Mouse (Mus musculus) heart, postnatal 10 days (tissue): Measurements from ENCODE around the gene P2ry13. TPM values are rescaled to one million over a fixed set of nuclear protein-coding genes. Genes with fewer than 3 reads are reported as not detected.

ENCODE experiments used
- DNase-seq, 2 experiments: peaks; one replicate each; pipeline ENCODE4 v3.0.0; 2021
- intact Hi-C: fragments of 180-260 bp; cut with DNase I; formaldehyde crosslinking; loops from one replicate; pipeline ENCODE4 v1.15.1; 2025
- total RNA-seq, 2 experiments: library from RNA; stranded (reverse); gene quantifications; 2 replicates each; pipeline ENCODE4 v1.2.3; 2021

P2ry13 gene
- total RNA-seq, 2 experiments from 2014 or later, result 0.69 to 0.79 TPM

DNA sequence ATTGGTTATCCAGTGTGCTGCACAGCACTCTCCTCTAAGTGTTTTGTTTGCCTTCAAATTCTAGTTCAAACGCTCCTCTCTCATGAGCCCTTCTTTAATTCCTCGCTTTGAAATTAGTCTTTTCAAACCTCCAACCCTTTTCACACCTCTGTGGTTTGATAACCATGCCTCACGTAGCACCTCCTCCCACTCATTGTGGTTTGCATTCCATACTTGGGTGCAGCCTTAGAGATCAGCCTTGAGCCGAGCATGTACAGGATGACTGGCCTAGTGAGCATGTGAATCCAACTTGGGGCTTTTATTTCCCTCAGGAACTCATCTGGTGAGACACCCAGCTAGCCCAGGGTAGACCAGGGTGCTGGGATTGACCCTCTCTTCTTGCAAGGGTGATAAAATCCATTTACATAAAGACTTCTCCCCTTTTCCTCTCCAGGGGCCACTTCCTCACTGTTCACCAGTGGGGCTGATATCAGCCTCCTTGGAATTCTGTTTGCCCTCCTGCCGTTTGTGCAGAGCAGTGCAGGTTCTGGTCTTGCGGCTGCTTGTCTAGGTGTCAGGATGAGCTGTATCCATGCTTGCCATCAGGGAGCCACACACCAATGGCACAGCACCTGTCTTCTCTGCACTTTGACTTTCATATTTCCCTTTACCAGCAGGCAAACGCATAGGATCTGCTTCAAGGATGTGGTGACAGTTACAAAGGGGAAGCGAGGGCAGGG lies 6.7 kb downstream of the P2ry13 start:
- intact Hi-C loops, result no loop called here
- DNase-seq, result no peak

DNA sequence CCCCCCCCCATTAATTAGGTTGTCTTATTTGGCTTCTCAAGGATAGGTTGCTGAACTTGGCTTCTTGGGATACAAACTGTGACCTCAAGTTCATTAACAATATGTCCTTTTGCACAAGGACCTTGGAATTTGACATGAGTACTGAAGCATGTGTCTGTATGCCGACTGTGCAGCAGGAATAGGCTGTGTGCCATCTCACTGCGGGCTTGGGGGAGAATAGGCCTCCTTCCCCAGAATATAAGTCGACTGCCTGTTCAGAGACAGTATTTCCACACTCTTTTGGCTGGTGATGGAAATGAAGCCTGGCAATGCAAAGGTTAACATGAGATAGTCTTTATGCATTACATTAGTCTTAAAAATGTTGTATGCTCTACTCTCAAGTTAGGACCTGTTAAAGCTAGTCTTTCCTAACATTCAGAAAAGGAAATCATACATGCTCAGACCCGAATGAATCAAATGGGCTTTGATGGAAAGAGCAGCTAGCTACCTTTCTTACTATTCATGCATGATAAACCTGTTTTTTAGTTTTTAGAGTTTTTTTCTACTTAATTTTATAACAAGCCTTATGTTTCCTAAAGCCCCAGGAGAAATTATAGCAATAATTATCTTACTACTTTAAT lies 13.2 kb downstream of the P2ry13 start:
- intact Hi-C loops, result no loop called here
- DNase-seq, result no peak

DNA sequence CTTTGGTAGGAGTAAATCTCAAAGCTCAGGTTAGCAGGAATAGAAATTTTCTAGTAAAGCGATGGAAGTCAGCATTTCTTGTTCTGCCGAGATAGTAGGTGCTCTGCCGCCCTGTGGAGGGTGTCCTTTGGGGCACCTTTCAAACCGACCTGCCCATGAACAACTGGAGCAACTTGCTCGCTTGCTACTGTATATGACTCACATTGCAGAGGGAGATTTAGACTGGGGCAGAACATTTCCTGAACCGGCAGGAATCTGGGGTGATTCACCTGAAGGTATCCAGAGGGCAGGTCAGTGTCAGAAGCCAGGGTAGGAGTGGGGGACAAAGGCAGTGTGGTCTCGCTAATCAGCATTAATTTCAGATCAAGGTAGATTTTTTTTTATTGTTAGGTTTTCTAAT lies 15.7 kb downstream of the P2ry13 start, which contains the start of gene Gpr87:
TSS of gene Gpr87 (minus strand) at position 167 of the 400 bp plus-strand sequence.
- intact Hi-C loops, result no loop called here
- DNase-seq, result no peak

DNA sequence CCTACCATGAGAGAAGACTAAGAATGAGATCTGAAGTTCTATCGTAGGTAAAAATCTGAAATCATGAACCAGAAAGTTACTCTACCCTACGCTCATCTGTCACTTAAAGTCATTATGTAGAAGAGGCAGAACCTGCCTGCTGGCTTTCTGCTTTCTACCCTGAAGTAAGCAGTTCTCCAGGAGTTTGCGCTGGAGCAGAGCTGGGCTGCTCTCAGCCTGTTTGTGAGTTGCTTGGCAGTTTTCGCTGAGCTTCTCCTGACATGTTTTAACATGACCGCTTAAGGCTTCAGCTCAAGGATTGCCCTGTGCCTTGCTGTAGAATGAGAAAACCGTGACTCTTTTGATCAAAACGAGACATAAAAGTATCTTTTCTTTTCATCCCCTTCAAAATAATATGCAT lies 16.6 kb downstream of the P2ry13 start:
- no peak for DNase-seq
- intact Hi-C loops, result no loop called here

- intact Hi-C loops, result no loop called here
- no peak for DNase-seq
Observed at GRCm38 (mm10) chr3:59191674-59192073, 19.0 kb downstream of the P2ry13 start.

DNA sequence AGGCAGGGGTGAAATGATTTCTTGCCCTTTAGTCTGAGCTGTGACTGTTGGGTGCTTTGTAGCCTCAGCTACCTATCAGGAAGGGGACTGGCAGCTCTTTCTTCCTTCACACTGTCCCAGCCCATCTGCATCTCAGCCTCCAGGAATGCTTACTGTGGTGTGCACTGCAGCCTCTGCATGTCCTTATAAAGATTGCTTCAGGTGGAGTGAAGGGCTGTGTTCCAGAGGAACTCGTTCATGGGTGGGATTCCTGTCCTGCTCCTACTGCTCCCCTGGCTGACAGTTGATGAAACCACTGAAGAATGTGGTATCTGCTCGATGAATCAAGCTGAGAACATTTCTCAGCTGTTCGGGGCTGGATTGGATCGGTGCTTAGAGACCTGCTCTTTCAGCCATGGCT lies 23.3 kb downstream of the P2ry13 start:
- no peak for DNase-seq

GRCm38 (mm10) chr3:59185662-59186061 lies 25.0 kb downstream of the P2ry13 start:
- no peak for DNase-seq
- intact Hi-C loops, result no loop called here

More for the DNA sequence above, 23.3 kb downstream of the P2ry13 start:
- intact Hi-C loops, result no loop called here

DNA sequence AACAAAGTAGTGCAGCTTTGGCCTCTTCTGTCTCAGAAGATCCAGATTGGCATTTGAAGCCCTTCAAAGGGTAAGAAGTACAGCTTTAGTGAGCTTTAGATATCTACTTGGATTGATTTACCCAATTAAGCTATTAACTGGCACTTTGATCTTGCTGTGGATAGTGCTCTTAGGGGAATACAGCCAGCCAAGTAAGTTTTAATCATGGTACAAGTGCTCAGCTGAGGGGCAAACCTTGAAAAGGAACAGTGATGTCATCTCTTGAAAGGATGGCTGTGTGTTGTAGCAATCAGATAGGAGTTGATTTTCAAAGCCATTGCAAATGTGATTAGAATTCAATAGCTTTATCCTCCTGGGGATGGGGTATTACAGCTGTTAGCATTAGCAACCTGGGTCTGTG lies 28.6 kb downstream of the P2ry13 start:
- intact Hi-C loops, result no loop called here
- no peak for DNase-seq

- DNase-seq, result no peak
- intact Hi-C loops, result no loop called here
Observed at GRCm38 (mm10) chr3:59181134-59181533, 29.5 kb downstream of the P2ry13 start.

DNA sequence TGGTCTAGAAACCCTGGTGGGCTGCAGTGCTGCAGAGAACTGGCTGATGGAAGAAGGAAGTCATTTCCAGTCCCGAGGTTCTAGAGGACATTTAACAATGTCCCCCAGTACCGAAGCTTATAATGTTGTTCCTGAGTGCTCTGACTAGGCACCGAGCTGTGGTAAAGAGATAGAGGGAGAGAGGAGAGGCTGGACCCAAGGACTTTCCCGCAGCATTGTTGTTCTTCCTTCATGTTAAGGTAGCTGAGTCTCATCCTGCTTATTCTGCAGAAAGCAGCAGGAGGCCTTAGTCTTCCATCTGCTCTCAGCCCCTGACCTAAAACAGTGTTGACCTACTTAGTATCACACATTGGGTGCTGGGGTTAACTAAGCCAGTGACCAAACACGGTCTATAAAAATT lies 33.8 kb downstream of the P2ry13 start:
- intact Hi-C loops, result loop anchor here (10.0 kb wide), 2 partner anchors 568 to 878 kb away; no protein-coding TSS in a partner anchor
- no peak for DNase-seq

DNA sequence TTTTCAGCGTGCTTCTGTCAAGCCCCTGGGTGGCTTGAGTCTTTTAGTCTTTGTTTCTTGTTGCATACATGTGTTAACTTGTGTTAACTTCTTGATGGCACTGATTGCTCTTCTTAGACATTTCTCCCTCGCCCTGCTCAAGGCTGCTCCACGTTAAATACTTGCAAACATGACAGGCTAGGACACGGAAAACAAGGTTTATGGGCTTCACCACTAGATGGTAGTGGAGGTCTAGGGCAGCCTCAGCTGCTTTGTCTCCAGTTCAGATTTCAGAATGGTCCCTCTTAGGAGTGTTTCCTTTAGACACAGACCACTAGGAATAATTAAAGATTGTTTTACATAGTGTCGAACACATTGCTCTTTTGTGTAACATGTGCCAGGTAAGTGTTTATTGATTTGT lies 35.4 kb downstream of the P2ry13 start:
- intact Hi-C loops, result loop anchor here (2.0 to 10.0 kb wide), 3 partner anchors 34 to 880 kb away; no protein-coding TSS in a partner anchor
- peak; percentile 67 to 76 for DNase-seq

GRCm38 (mm10) chr3:59174426-59175154 lies 36.1 kb downstream of the P2ry13 start:
- no peak for DNase-seq
- intact Hi-C loops, result loop anchor here (2.0 to 10.0 kb wide), 4 partner anchors 34 to 880 kb away; no protein-coding TSS in a partner anchor

DNA sequence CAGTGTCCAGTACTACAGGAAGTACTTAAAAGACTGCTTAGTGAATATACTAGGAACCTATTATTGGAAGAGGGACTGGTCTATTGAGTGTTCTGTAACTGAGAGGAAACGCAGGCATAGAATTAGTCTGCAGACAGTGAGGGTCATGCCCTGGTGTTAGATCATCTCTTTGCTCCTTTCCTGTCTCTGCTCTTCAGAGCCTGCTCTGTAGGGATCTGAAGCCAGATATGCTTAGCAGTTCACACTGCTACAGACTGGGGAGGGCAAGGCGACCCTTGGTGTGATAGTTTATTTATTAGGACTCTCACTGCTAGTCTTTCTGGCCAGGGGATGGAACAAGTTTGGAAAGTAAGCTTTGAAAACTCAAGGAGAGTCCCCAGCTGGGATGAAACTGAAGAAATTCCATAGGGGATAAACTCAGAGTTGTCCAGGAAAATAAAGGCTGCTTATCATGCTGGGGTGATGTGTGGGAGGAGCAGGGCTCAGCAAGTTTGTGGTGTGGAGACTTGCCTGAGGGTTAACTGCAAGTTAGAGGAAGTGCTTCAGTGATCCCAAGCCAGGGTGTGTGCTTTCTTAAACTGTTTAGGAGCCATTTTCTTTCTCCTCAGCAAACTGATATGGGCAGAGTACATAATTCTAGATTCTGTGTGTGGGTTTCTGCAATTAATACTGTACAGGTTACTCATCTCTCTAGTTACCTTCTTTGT lies 40.6 kb downstream of the P2ry13 start:
- peak; percentile 15 to 20 for DNase-seq
- intact Hi-C loops, result loop anchor here (5.0 to 10.0 kb wide), 4 partner anchors 48 to 885 kb away; no protein-coding TSS in a partner anchor

- no peak for DNase-seq
- intact Hi-C loops, result loop anchor here (5.0 kb wide), 1 partner anchor 87 kb away; no protein-coding TSS in a partner anchor
Observed at GRCm38 (mm10) chr3:59169215-59169614, 41.5 kb downstream of the P2ry13 start.

- intact Hi-C loops, result loop anchor here (5.0 kb wide), 1 partner anchor 86 kb away; no protein-coding TSS in a partner anchor
- DNase-seq, result no peak
Observed at GRCm38 (mm10) chr3:59168476-59168875, 42.2 kb downstream of the P2ry13 start.

- intact Hi-C loops, result loop anchor here (5.0 kb wide), 1 partner anchor 85 kb away; no protein-coding TSS in a partner anchor
- no peak for DNase-seq
Observed at GRCm38 (mm10) chr3:59167417-59168054, 43.1 kb downstream of the P2ry13 start.

GRCm38 (mm10) chr3:59160465-59160864 lies 50.2 kb downstream of the P2ry13 start:
- intact Hi-C loops, result no loop called here
- DNase-seq, result no peak
